Mouse (Mus musculus) adrenal gland, adult (tissue): ENCODE results near the gene Sema3b.

Source experiments
- DNase-seq, 2 experiments: peaks; one replicate each; pipeline ENCODE4 v3.0.0; 2022 to 2023; ENCODE audit warnings: low spot score in 1 of 2; ENCODE audit not compliant: inconsistent age in 2 of 2

Gene Sema3b

DNA sequence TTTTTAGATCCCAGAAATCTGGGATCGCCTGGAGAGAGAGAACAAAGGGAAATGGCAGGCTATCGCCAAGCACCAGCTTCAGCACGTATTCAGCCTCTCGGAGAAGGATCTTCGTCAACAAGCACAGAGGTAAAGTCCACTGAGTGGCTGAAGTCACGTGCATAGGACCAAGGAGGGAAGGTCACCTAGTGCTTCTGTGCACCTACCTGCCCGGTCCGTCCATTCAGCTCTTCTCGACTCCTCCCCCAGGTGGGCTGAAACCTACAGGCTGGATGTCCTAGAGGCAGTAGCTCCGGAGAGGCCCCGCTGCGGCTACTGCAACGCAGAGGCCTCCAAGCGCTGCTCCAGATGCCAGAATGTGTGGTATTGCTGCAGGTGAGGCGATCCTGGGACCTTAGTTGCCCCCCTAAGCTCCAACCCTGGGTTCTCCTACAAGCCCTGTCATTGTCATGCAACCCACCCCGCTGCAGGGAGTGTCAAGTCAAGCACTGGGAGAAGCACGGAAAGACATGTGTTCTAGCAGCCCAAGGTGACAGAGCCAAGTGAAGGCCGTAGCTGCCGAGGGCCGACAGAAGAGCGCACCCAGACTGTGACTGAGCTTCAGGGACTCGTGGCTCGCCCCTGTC, 58.4 kb downstream of the Sema3b start:
- DNase-seq, result peak in 1 of 2 experiments; percentile 47

DNA sequence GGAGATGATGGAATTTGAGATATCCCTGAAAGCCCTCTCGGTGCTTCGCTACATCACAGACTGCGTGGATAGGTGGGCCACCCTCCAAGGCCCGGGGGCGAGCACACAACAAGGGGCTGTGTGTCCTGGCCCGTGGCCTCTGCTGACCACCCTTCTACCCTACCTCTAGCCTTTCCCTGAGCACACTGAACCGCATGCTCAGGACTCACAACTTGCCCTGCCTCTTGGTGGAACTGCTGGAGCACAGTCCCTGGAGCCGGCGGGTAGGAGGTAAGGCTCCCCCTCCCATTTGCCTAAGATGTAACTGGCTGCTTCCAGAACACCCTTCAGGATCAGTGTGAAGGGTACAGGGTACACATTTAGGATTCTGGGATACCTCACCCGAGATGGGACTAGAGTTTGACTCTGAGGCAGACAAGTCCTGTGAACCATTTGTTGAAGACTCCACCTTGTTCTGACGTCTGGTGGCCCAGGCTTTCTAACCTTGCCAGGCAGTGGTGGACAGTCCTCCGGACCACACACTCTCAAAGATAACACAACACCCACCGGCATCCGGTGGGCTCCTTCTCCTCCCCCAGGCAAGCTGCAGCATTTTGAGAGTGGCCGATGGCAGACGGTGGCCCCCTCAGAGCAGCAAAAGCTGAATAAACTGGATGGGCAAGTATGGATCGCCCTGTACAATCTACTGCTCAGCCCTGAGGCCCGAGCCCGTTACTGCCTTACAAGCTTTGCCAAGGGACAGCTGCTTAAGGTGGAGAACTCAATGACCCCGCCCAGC, 59.5 kb downstream of the Sema3b start:
- DNase-seq, result peak in 1 of 2 experiments; percentile 27

DNA sequence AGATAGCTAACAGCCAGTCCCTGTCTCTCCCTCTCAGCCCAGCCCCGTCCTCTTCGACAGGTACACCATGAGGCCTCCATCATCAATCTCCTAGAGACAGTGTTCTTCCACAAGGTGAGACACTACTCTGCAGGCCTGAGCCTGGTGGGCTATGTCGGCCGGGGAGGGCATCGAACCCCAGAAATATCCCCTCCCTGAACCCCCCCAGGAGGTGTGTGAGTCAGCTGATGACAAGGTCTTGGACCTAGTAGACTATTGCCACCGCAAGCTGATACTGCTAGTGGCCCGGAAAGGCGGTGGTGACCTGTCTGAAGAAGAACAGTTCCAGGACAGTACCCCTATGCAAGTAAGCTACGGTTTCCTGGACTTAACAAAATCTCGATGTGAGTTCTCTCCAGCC, 60.2 kb downstream of the Sema3b start:
- DNase-seq, result no peak

DNA sequence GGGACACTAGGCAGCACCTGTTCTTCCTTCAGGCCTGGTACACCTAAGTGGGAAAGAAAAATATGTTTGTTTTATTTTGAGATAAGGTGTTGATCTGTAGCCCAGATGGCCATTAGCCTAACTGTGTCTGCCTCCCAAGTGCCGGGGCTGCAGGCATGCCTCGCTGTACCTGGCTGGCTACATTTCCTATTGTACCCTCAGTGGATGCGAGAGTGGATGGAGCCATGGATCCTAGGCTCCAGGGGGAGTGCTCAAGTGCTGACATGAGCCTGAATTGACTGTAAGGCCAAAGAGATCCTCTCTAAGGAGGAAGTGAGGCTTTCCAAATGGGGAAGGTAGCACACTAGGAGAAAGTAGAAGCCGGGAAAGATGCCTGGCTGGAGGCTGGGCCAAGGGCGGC, 61.1 kb downstream of the Sema3b start:
- DNase-seq, result no peak
